Mouse (Mus musculus) granulocyte monocyte progenitor cell, adult 5-6 weeks (primary cell): ENCODE results near the gene Chrm2. TPM values are rescaled to one million over a fixed set of nuclear protein-coding genes. Genes with fewer than 3 reads are reported as not detected.

ENCODE experiments used
- ATAC-seq: replicated peaks from 2 replicates; pipeline ENCODE4 v1.8.0; 2016; ENCODE audit warnings: mild to moderate bottlenecking, moderate TSS enrichment, inconsistent platforms; ENCODE audit not compliant: poor library complexity, severe bottlenecking
- total RNA-seq, 2 experiments: library from RNA; stranded (forward) in 1 of 2; stranded (reverse) in 1 of 2; fragments of 200-712, 200-1000 nt in 1 of 2; fragments of >200 nt in 1 of 2; fragmentation: Nextera tagmentation in 1 of 2; gene quantifications; 2 replicates each; pipeline ENCODE4 v1.2.3; 2014 to 2017

Gene Chrm2
- total RNA-seq, 2 experiments from 2014 or later = not detected

DNA sequence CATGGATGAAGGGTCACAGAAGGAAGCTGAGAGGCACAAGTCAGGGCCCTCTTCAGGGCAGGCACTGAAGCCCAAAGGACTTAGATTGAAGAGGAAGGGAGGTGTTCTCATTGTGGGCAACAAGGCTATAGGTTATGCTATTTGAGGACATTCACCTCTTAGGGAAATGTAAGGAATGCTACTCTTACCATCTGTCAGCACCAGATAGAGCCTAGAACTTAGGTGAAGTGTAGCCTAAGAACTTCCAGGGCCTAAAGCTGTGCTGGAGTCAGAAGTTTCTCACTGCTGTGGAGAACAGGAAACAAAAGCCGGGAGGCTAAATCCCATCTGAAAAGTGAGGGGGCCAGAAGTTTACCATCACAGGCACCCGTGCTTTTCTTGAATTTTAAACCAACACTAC is 120.6 kb downstream of the Chrm2 start:
- ATAC-seq = no peak

DNA sequence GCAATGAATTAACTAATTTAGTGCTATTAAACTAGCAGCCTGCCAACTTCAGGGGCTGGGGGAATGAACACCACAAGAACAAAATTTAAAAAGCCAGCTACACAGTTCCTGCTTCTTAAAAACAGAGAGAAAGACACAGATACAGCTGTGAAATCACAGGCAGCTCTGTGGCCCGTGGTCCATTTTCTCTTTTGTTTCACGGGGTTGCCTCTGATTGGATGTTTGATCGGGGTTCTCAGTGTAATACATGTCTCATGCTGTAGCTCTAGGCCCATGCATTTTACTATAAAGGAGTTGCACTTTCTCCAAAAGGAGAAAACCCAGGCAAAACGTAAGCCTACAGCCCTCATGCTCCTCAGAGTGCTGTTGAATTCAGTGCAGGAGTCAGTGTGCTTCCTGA is 128.6 kb downstream of the Chrm2 start:
- ATAC-seq = no peak

DNA sequence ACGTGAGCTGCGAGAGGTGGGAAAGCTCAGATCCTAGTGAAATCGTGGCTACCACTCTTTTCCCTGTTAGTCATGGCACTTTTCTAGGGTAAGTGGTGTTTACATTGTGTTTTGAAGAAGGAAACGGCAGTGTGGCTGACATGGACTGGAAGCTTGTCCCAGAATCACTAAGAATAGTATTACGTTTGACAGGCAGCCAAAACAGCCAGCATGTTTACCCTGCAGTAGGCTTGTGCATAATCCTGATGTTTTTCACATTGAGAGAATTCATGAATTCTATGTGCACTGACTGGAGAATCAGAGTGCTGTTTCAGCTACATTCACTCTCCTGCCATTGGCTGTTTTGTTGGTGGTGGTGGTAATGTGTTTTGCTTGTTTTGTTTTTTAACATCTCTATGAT is 129.4 kb downstream of the Chrm2 start:
- no peak for ATAC-seq

DNA sequence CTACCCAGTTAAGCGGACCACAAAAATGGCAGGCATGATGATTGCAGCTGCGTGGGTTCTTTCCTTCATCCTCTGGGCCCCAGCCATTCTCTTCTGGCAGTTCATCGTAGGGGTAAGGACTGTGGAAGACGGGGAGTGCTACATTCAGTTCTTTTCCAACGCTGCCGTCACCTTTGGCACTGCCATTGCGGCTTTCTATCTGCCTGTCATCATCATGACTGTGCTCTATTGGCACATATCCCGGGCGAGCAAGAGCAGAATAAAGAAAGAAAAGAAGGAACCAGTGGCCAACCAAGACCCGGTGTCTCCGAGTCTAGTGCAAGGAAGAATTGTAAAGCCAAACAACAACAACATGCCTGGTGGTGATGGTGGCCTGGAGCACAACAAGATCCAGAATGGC is 135.7 kb downstream of the Chrm2 start:
- ATAC-seq = no peak

DNA sequence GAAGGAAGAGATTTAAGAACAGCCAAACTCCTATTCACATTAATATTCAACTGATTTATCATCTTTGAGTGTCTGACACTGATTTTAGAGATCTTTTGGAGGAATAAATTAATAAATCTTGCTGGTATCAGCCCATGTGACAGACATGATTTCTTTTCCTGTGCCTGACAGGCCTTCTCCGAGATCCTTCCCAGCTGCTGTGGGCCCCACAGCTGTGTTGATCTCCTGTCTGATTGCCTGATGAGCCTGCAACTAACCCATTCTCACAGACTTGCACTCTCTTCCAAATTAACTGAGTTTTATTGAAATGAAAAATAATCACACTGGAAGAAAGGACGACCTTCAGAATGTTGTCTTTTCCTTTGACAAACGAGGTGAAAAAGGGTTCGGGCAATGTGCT is 140.6 kb downstream of the Chrm2 start:
- no peak for ATAC-seq

DNA sequence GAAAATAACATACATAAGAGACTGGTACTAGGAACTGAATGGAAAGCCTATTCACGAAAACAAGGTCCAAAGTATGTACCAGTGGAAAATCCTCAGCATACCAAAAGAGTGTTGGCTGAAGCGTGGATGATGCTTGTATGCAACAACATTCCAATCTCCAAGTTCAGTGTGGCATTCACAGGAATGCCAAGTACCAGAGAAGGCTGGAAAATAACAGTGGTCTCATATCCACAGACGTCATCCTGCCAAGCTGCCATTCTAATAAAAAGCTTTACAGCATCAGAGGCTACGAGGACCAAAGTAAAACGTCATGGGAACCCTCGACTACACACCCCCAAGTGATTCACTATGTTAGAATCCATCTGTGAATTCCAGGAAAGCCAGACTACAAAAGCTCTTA is 153.4 kb downstream of the Chrm2 start:
- no peak for ATAC-seq

DNA sequence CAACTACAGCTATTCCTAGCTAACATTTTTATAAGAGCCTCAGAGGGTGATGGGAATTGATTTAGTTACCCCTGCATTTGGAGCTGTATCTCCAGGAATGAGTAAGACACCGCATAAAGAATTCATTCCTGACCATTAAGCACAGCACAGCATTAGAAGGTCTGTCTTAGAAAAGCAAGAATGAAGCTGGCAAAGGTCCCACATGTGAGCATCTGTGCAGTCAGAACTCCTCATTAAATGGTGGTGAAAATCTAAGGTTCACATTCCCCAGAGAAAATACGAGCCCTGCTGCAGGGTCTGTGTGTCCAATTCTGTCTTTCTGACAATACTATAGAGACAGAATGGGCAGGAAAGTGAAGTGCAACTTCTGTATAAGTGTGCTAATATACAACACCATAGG is 179.0 kb downstream of the Chrm2 start:
- ATAC-seq = no peak
